Mouse (Mus musculus) stomach, postnatal 0 days (tissue): Measurements from ENCODE around the gene Slc25a35.

Source experiments
- CTCF ChIP-seq: IDR thresholded peaks from 2 replicates; pipeline ENCODE4 v1.5.1; 2016; ENCODE audit warnings: antibody characterized with exemption, low read depth, mild to moderate bottlenecking, moderate library complexity
- EP300 ChIP-seq: optimal IDR thresholded peaks from 2 replicates; pipeline ENCODE3; 2016; ENCODE audit warnings: antibody characterized with exemption

- TF ChIP-seq CTCF: no peak
- no peak for TF ChIP-seq EP300
Measured at GRCm38 (mm10) chr11:68970232-68970631, 2.3 kb downstream of the Slc25a35 start.
